Mouse (Mus musculus): ENCODE data around the gene Slc31a1. TPM values are rescaled to one million over a fixed set of nuclear protein-coding genes. Genes with fewer than 3 reads are reported as not detected.
A peak's percentile ranks its signal among the peaks of the same experiment; 100 is the strongest.

The Slc31a1 gene
- polyA plus RNA-seq, 1 experiment from 2014 or later, result 38.2 TPM

DNA sequence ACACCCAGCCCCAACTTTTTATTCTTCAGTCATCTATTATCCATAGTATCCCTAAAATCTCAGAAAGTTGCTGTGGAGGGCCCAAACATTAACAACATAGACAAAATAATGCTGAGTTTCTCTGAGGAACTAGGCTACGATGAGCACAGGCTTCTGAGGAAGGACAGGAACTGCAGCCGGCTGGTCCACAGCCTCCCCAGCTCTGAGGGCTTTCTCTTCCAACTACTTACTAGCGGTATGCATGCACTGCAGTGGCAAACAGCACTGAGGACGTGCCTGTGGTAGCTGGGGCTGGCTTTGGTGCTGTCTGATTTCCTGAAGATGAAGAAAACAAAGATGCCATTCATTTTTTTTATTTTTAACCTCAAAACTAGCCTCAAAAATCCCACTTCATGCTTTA lies 14.7 kb upstream of the Slc31a1 start:
- no peak overlapping the region for H3K4me2 ChIP-seq (replicated peaks)
- no peaks in the 10 kb centered on the region for H3K9me3 ChIP-seq
- ATAC-seq, result no peak
- H3K27ac ChIP-seq, result no peak overlapping the region
- no peaks in the 10 kb centered on the region for H3K27me3 ChIP-seq
- H3K9ac ChIP-seq (replicated peaks), result no peak overlapping the region
- H3K36me3 ChIP-seq, result peaks cover 43% of the 10 kb centered on the region
- H3K4me3 ChIP-seq (replicated peaks), result no peak overlapping the region
- WGBS, result 83% methylated on average over 4 of the region's 4 CpGs
- no peaks in the 10 kb centered on the region for H3K4me1 ChIP-seq (replicated peaks)

DNA sequence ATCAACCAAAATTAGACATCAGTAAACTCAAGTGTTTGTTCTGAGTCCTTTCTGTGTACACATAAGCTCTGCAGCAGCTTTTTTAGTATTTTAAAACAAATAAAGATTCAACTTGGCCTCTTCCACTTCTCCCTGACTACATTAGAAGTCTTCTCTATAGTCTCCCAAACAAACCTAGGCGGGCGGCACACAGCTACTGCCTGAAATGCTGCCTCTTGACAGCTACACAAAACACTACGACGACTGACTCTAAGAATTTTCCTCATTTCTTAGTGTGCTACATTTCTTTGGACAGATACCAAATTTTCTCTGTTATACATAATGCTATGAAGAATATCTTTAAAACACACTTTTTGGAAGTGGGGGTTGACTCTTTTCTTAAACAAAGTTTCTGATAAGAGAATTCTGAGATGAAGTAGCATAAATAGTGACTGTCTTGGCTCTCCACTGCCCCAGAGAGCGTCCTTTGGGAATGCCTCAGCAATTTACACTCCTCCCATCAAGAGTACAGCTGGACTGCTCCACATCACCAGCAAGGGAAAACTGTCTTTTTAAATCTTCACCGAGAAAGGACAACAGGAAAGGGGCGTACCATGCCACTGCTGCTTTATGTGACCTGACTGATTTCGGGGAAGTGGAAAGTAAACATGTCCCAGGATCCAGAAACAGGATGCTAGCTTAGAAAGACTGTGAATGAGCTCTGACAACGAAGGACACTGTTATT lies 12.8 kb upstream of the Slc31a1 start:
- peaks cover 51% of the 10 kb centered on the region for H3K36me3 ChIP-seq
- WGBS, result 84% methylated on average over 9 of the region's 9 CpGs

DNA sequence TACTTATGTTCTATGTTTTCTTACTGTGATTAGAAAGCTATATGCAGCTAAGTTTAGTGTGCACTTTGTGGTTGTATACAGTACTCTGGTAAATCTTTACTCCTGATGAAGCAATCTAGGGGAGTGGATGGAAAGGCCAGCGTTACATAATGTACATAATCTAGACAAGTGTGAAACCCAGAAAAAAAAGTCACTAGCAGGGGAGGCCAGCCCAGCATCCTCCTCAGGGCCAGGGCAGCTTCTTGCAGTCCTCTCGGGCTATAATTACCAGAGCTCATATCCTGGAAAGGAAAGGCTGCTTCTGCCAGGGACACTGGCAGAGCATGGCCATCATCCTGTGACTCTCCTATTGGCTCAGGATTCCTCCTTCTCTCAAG lies 12.2 kb upstream of the Slc31a1 start:
- no peak overlapping the region for H3K4me2 ChIP-seq (replicated peaks)
- no peaks in the 10 kb centered on the region for H3K27me3 ChIP-seq
- WGBS, result 81% methylated on average over 2 of the region's 2 CpGs
- H3K36me3 ChIP-seq, result peaks cover 51% of the 10 kb centered on the region
- no peak overlapping the region for H3K9ac ChIP-seq (replicated peaks)
- no peak overlapping the region for H3K27ac ChIP-seq
- no peak for ATAC-seq
- no peaks in the 10 kb centered on the region for H3K9me3 ChIP-seq
- H3K4me1 ChIP-seq (replicated peaks), result no peaks in the 10 kb centered on the region
- H3K4me3 ChIP-seq (replicated peaks), result no peak overlapping the region

More for the DNA sequence above, 12.8 kb upstream of the Slc31a1 start:
- no peak overlapping the region for H3K9ac ChIP-seq (replicated peaks)
- no peak for ATAC-seq
- no peak overlapping the region for H3K27ac ChIP-seq
- H3K4me1 ChIP-seq (replicated peaks), result no peaks in the 10 kb centered on the region
- no peaks in the 10 kb centered on the region for H3K27me3 ChIP-seq
- no peaks in the 10 kb centered on the region for H3K9me3 ChIP-seq
- no peak overlapping the region for H3K4me3 ChIP-seq (replicated peaks)
- H3K4me2 ChIP-seq (replicated peaks), result no peak overlapping the region

DNA sequence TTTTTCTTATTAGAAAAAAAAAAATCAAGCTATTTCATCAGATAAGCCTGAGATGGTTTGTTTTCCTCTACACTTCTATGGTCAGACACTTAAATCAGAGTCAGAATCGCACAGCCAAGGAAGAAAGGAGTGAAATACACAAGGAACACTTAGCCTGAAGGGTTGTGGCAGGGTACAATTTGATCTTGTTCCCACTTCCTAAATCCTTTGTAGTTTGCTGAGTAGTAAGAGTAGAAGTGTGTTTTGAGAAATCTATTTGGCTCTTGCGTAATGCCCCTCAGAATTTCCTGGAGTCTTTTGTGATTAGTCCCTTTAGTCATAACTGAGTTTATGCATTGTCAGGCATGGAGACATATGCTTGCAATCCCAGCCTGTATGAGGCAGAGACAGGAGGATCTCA lies 11.2 kb upstream of the Slc31a1 start:
- no peak overlapping the region for H3K4me3 ChIP-seq (replicated peaks)
- H3K36me3 ChIP-seq, result peaks cover 44% of the 10 kb centered on the region
- H3K27me3 ChIP-seq, result no peaks in the 10 kb centered on the region
- H3K4me2 ChIP-seq (replicated peaks), result no peak overlapping the region
- no peak overlapping the region for H3K27ac ChIP-seq
- 97% methylated on average over 2 of the region's 2 CpGs for WGBS
- H3K9me3 ChIP-seq, result no peaks in the 10 kb centered on the region
- no peak overlapping the region for H3K9ac ChIP-seq (replicated peaks)
- ATAC-seq, result no peak
- H3K4me1 ChIP-seq (replicated peaks), result no peaks in the 10 kb centered on the region

DNA sequence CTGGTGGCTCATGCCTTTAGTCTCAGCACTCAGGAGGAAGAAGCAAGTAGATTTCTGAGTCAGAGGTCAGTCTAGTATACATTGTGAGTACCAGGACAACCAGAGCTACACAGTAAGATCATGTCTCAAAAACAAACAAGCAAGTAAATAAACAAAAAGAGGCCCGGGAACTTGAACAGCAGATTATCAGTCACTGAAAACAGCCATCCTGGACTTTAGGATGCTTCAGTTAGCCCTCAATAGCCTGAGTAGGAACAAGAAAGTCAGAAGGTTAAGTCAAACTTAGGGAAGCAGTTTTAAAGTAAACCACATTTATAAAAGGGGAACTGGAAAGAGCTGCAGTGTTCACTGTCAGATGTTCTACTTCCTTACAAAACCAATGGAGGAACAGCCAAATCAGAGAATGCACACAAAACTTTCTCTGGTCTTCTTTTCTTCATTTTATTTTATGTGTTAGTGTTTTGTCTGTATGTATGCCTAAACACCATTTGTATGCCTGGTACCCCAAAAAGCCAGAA lies 2.8 kb upstream of the Slc31a1 start:
- H3K27me3 ChIP-seq, result no peaks in the 10 kb centered on the region
- H3K27ac ChIP-seq, result no peak overlapping the region
- ATAC-seq, result no peak
- WGBS, result 86% methylated on average over 1 of the region's 1 CpGs
- peaks cover 23% of the 10 kb centered on the region for H3K4me1 ChIP-seq (replicated peaks)
- H3K9ac ChIP-seq (replicated peaks), result no peak overlapping the region
- H3K9me3 ChIP-seq, result no peaks in the 10 kb centered on the region
- no peak overlapping the region for H3K4me3 ChIP-seq (replicated peaks)
- no peaks in the 10 kb centered on the region; the same call in 1 of the 2 replicates for H3K36me3 ChIP-seq
- H3K4me2 ChIP-seq (replicated peaks), result no peak overlapping the region

DNA sequence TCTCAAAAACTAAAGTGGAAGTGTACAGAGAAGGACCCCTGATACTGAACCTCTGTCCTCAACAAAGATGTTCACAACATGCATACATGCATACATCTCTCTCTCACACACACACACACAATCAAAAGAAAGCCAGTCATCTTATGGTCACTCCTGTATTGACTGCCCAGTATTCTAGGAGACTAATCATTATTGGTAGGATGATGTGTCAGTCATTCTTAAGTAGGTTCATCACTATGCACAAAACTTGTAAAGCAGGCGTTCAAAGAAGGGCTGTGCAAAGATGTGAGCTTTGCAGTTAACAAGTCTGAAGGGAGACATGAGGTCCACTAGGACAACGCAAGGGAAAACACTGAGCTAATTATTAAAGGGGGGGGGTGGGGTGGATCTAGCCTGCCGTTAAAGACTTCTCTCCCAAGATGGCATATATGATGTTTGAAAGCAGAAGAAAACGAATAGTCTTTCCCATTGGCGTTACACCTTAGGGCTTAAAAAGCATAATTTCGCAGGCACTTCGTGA lies 1.2 kb upstream of the Slc31a1 start:
- H3K9ac ChIP-seq (replicated peaks), result peak overlapping the region; percentile 80
- H3K9me3 ChIP-seq, result no peaks in the 10 kb centered on the region
- H3K27ac ChIP-seq, result no peak overlapping the region
- no peak for ATAC-seq
- H3K27me3 ChIP-seq, result no peaks in the 10 kb centered on the region
- H3K36me3 ChIP-seq, result no peaks in the 10 kb centered on the region
- H3K4me3 ChIP-seq (replicated peaks), result peak overlapping the region; percentile 77
- 46% methylated on average over 7 of the region's 7 CpGs for WGBS
- peaks cover 23% of the 10 kb centered on the region for H3K4me1 ChIP-seq (replicated peaks)
- H3K4me2 ChIP-seq (replicated peaks), result peak overlapping the region; percentile 81

DNA sequence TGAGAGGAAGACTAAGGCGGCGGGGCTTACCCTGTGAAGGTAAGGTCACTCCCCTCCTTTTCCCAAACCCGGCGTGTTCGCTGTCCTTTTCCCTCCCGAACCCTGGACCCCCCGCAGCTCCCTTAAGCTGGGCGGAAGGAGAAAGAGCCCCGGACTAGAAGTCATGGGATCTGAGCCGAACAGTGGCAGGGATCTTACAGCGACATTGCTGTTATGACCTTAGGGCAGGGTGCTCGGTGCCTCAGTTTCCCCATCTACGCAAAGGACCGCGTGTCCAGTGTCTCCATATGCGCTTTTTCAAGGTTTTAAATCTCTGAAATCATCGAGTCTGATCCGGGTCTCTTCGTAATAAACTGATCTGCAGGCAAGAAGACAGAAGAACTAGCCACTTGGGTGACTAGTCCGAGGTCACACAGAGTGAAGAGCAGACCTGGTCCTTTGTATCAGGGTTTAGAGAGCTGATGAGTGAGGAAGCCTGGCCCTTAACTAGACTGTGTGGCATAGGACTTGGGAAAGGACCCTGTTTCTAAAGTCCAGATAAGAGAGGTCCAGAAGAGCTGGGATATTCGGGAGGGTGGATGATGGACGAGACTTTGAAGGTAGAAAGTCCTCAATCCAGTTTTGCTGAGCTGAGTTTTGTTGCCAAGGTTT lies 403 bp downstream of the Slc31a1 start:
- WGBS, result 1% methylated on average over 22 of the region's 22 CpGs
- peak overlapping the region; percentile 77 for H3K4me3 ChIP-seq (replicated peaks)
- peak; percentile 12; the same call in 1 of the 2 replicates for ATAC-seq

DNA sequence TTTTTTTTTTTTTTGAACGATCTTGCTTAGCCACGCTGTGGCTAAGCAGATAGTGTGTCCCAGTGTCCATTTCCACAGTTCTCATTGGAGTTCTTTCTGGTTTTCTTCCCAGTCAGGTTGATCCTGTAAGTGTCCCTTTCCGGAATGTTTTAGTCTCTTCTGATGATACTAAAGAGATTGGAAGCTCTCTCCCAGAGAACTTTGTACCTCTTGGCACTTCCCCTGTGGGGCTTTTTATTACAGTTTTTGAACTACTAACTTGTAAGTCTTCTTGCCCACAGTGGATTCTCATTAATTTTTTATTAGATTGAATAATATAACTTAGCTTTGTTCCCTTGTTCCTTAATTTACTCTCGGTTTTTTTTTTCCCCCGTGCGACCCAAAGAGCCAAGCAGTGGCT lies 1.0 kb downstream of the Slc31a1 start:
- H3K9ac ChIP-seq (replicated peaks), result peak overlapping the region; percentile 70
- ATAC-seq, result no peak
- 44% methylated on average over 6 of the region's 6 CpGs for WGBS

More for the DNA sequence above, 403 bp downstream of the Slc31a1 start:
- H3K27ac ChIP-seq, result peak overlapping the region; percentile 65
- H3K9me3 ChIP-seq, result no peaks in the 10 kb centered on the region
- H3K27me3 ChIP-seq, result no peaks in the 10 kb centered on the region
- peak overlapping the region; percentile 81 for H3K4me2 ChIP-seq (replicated peaks)
- H3K36me3 ChIP-seq, result no peaks in the 10 kb centered on the region
- H3K9ac ChIP-seq (replicated peaks), result peak overlapping the region; percentile 70
- peaks cover 23% of the 10 kb centered on the region for H3K4me1 ChIP-seq (replicated peaks)

DNA sequence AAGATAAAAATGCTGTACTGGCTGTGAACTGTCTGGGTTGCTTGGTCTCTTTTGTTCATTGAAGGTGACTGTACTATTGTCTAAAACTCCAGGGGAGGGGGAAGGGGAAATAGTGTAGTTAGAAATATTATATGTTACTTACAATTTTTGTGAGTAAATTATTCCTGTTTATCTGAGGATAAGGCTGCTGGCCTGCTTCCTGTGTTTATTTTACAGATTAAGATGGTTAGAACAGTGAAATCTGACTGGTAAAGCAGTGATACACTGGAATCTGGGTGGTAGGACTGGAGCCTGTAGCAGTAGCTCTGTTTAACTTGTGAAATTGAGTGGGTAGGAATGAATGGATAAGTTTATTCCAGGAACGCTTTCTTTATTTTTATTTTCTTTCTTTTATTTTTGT lies 1.5 kb downstream of the Slc31a1 start:
- H3K9ac ChIP-seq (replicated peaks), result peak overlapping the region; percentile 70; the same call in 1 of the 2 replicates
- H3K27me3 ChIP-seq, result no peaks in the 10 kb centered on the region
- WGBS, result 95% methylated on average over 1 of the region's 1 CpGs
- H3K4me1 ChIP-seq (replicated peaks), result peaks cover 23% of the 10 kb centered on the region
- H3K4me2 ChIP-seq (replicated peaks), result peak overlapping the region; percentile 81
- ATAC-seq, result no peak
- H3K9me3 ChIP-seq, result no peaks in the 10 kb centered on the region
- no peak overlapping the region for H3K27ac ChIP-seq
- no peaks in the 10 kb centered on the region for H3K36me3 ChIP-seq
- peak overlapping the region; percentile 77 for H3K4me3 ChIP-seq (replicated peaks)

More for the DNA sequence above, 1.0 kb downstream of the Slc31a1 start:
- no peaks in the 10 kb centered on the region for H3K9me3 ChIP-seq
- H3K4me3 ChIP-seq (replicated peaks), result peak overlapping the region; percentile 77
- H3K27me3 ChIP-seq, result no peaks in the 10 kb centered on the region
- H3K27ac ChIP-seq, result no peak overlapping the region
- peaks cover 23% of the 10 kb centered on the region for H3K4me1 ChIP-seq (replicated peaks)
- H3K36me3 ChIP-seq, result no peaks in the 10 kb centered on the region
- peak overlapping the region; percentile 81 for H3K4me2 ChIP-seq (replicated peaks)

DNA sequence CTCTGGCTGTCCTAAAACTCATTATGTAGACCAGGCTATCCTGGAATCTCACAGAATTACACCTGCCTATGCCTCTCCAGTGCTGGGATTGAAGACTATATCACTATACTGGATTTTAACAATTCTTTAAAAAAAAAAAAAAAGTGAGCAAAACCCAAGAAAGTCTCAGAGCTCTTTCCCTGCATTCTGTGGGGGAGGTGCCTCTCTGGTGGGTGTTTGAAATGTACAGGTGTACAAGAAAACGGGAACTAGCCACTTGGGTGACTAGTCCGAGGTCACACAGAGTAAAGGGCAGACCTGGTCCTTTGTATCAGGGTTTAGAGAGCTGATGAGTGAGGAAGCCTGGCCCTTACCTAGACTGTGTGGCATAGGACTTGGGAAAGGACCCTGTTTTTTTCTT lies 1.9 kb downstream of the Slc31a1 start:
- no peak for ATAC-seq
- Histone ChIP-seq H3K4me1 (replicated peaks) (peaks cover 23% of the 10 kb centered on the region), H3K27ac (no peak overlapping the region), H3K27me3 (no peaks in the 10 kb centered on the region), H3K36me3 (no peaks in the 10 kb centered on the region), H3K9ac (replicated peaks) (no peak overlapping the region), H3K4me3 (replicated peaks) (no peak overlapping the region), H3K4me2 (replicated peaks) (no peak overlapping the region), H3K9me3 (no peaks in the 10 kb centered on the region)
- whole genome bisulfite sequencing, result 91% methylated on average over 2 of the region's 2 CpGs

DNA sequence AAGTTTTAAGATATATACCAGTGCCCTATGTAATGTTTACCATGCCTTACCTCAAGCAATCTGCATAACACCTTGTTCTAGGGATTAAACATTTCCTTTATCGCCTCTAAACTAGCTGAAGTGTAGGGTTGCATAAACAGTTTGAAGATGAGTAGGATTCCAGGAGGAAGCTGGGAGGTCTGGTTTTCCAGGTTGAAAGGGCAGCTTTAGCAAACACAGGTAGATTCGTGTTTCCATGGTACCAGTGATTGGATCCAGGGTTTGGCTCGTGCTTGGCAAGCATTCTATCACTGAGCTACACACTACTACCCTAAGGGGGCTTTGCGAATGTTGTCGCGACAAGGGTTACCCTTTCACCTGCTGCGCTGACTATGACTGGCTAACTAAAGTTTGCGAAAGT lies 3.8 kb downstream of the Slc31a1 start:
- WGBS, result 93% methylated on average over 8 of the region's 8 CpGs
- Histone ChIP-seq H3K4me1 (replicated peaks) (peaks cover 17% of the 10 kb centered on the region), H3K9ac (replicated peaks) (no peak overlapping the region), H3K4me3 (replicated peaks) (no peak overlapping the region), H3K27ac (no peak overlapping the region), H3K36me3 (no peaks in the 10 kb centered on the region), H3K4me2 (replicated peaks) (no peak overlapping the region), H3K9me3 (no peaks in the 10 kb centered on the region), H3K27me3 (no peaks in the 10 kb centered on the region)
- no peak for ATAC-seq

DNA sequence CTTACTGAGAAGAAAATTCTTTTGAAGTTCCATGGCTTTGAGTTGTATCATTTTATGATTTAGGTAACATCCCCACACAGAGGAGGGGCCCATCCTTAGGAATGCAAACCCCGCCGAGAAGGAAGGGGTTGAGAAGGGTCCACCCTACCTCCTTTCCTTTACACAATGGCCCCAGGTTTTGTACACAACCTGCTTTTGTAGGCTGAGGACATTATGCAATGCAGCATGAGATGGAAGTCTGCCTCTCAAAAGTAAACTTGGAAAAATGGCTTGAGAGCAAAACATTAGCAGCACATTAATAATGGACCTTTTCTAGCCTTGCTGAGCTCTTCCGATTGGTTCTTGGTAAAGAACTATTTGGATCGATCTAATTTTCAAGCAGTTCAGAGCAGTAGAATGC lies 5.8 kb downstream of the Slc31a1 start:
- Histone ChIP-seq H3K4me3 (replicated peaks) (no peak overlapping the region), H3K9me3 (no peaks in the 10 kb centered on the region), H3K4me2 (replicated peaks) (no peak overlapping the region), H3K27me3 (no peaks in the 10 kb centered on the region), H3K4me1 (replicated peaks) (peaks cover 9% of the 10 kb centered on the region), H3K36me3 (no peaks in the 10 kb centered on the region), H3K9ac (replicated peaks) (no peak overlapping the region), H3K27ac (no peak overlapping the region)
- ATAC-seq, result no peak
- WGBS, result 85% methylated on average over 4 of the region's 4 CpGs
